Mouse (Mus musculus) bone marrow macrophage, adult 2 months (primary cell): ENCODE measurements around the gene Olfr218.

ENCODE experiments used
- CTCF ChIP-seq: IDR thresholded peaks from 2 replicates; pipeline ENCODE4 v1.5.1; 2012; ENCODE audit warnings: low read depth, mild to moderate bottlenecking, low read length, moderate library complexity
- POLR2A ChIP-seq: IDR thresholded peaks from 2 replicates; pipeline ENCODE4 v1.6.1; 2012; ENCODE audit warnings: mild to moderate bottlenecking, low read depth, low read length, borderline replicate concordance

DNA sequence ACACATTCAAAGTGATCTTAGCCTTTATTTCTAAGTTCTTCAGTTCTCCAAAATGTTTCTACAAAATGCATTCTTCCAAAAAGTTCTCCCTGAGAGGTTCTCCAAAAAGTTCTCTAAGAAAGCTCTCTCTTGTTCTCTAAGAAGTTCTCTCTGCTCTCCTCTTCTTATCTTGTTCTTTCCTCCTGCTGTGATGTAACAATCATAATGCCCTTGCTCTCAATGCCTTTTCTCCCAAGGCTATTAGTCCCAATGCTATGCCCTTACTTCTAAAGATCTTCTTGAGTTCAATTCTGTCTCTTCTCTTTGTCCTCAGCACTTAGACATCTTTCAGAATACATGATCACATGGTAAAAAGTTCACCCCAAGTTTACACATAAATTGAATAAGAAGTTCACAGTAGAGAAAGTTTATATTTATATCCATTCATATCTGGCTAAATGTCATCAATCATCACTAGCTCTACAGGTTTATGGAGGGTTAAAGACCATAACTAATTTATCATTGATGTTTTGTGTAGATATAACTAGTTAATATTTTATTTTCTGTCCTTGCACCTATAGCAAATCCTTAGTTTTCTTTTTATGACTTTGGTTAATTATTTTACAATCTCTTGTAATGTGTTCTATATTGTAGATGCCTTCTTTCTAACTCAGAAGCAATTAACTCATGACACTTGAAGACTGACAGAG lies 23.3 kb upstream of the Olfr218 start:
- no peak for TF ChIP-seq CTCF
- TF ChIP-seq POLR2A: no peak
